Mouse (Mus musculus): ENCODE data around the gene Doc2g. TPM values are rescaled to one million over a fixed set of nuclear protein-coding genes. Genes with fewer than 3 reads are reported as not detected.

Gene Doc2g
- polyA plus RNA-seq, 1 experiment = 5.5 TPM

DNA sequence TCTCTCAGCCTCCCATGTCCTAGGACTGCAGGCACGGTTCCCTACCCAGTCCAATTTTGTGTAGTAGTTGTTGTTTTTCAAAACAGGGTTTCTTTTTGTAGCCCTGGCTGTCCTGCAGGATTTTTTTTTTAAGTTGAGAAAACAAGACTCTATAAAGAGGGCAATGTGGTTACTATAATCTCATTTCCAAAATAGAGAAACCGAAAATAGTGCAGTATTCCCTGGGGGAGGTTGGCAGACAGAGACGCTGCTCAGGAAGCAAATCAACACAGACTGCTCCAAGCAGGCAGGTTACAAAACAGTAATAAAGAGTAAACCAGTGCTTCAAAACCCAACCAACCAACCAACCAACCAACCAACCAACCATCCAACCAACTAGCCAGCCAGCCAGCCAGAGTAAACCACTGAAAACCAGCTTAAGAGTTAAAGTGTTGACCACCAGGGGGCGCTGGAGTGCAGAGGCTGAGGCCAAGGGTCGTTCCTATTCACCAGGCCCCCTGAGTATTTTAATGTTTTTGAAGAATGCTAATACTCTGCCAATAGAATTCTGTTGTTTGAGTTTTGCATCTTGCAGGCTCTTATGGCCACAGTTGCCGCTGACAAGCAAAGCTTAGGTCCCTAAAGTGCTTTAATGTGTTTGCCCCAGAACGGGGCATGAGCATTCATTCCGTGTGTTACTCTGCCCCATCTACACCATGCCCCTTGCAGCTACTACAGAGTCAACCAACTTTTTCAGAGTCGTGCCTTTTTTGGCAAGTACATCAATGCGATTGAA is 48.8 kb downstream of the Doc2g start:
- no peak for DNase-seq (ENCODE audit: low read depth)

DNA sequence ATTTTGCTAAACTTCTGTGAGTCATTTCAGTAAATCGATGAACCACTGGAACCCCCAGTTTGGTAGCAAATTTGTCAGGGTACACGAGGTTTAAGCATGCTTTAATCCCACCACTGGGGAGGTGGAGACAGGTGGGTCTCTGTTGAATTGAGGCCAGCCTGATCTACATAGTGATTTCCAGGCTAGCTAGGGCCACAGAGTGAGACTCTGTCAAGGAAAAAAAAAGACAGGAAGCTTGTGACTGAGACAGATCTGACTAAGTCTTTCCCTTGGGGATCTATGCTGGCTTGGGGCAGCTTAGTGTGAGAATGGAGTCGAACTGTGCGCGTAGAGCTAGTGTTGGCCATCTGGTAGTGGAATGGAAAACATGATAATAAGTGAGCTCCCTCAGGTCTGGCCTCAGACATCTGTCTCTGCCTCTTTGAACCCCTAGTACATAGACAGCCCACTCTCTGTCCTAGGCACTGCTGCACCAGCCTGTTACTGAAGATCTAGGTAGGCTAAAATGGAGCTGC is 49.5 kb downstream of the Doc2g start:
- DNase-seq (ENCODE audit: low read depth) = no peak

DNA sequence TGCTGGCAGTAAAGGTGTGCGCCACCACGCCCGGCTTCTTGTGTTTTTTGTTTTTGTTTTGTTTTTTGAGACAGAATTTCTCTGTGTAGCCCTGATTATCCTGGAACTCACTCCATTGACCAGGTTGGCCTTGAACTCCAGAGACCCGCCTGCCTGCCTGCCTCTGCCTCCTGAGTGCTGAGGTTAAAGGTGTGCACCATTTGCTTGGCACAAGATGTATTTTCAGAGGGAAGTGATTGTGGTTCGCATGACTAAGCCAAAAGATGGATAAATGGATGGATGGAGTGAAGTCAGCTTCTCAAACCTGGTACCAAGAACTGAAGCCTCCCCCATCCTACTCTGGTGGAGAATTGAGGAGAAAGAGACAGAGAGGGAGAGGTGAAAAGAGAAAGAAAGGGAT is 51.5 kb downstream of the Doc2g start:
- no peak for DNase-seq (ENCODE audit: low read depth)

DNA sequence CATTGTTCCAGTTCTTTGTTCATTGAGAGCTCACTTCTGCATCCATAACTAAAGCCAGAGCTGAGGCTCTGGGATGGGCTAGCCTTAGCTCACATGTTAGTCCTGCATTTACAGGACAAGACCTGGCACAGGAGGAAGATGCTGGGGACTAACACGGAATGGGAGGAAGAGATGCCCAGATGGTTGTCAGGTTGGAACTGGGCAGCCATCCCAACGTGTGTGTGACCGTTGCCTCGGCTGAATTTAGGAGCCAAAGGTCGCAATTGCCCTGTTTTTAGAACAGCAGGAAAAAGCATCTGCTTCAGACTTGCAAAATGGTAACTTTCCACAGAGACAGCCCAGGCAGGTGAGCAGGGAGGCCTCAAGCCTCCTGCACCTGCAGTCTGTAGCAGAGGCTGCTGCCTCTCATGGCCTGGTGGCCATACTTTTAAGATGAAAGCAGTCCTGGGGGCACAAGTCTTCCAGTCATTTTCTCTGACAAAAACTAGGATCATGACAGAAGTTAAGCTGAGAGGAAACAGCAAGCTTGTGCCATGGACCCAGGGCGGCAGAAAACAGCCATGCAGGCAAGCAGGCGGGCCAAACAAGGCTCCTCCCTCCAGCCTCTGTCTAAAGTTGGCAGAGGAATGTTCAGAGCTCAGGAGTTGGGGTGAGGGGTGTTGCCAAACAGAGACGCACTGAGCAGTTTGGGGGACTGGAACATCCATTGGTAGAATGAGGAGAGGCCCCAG is 52.3 kb downstream of the Doc2g start:
- no peak for DNase-seq (ENCODE audit: low read depth)

DNA sequence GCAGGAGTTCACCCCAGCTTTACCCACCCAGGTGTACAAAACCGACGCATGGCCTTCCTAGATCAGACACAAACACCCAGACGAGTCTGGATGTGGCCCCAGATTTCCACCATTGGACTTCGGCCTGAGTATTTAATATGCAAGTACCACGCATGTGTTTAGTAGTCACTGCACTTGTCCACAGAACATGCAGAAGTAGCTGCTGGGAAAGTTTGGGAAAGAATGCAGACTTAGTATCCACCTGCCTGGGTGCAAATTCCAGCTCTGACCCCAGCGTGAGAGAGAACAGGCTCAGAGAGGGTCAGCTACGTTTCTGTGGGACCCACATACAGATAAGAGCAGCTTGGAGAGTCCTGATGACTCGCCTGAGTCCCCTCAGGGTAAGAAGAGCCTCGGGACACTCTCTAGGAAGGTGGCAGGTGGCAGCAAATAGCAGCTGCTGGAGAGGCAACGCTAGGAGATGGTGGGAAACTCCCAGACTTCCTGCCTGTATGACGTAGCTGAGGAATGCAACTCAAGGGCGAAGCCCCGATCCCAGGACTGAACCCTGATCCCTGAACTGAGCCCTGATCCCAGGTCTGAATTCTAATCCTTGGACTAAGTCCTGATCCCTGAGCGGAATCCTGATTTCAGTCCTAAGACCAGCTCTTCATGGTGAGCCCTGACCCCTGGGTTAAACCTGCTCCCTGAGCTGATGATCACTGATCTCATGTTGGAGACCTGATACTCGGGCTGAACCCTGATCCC is 53.0 kb downstream of the Doc2g start:
- no peak for DNase-seq (ENCODE audit: low read depth)

Other genes starting within 250 kb of the Doc2g start
- 14.9 and 21.8 TPM in 2 replicates for gene Kmt5b, start 235.9 kb upstream of the Doc2g start, polyA plus RNA-seq (2012; rRNA removed)
- gene Chka, start 151.5 kb upstream of the Doc2g start, polyA plus RNA-seq (2012; rRNA removed) = 53.3 and 55.9 TPM in 2 replicates
- gene Tcirg1, start 96.2 kb upstream of the Doc2g start, polyA plus RNA-seq (2012; rRNA removed) = 61.0 and 75.4 TPM in 2 replicates
- 225 and 260 TPM in 2 replicates for gene Ndufs8, start 90.5 kb upstream of the Doc2g start, polyA plus RNA-seq (2012; rRNA removed)
- gene Aldh3b1, start 73.5 kb upstream of the Doc2g start, polyA plus RNA-seq (2012; rRNA removed) = 9.2 and 12.7 TPM in 2 replicates
- gene Unc93b1, start 68.1 kb upstream of the Doc2g start, polyA plus RNA-seq (2012; rRNA removed) = 93.7 TPM in 2 replicates
- 0.51 and 0.86 TPM in 2 replicates for gene Aldh3b3, start 44.7 kb upstream of the Doc2g start, polyA plus RNA-seq (2012; rRNA removed)
- gene Aldh3b2, start 31.0 kb upstream of the Doc2g start, polyA plus RNA-seq (2012; rRNA removed) = 20.1 and 30.9 TPM in 2 replicates
- gene Acy3, start 16.7 kb upstream of the Doc2g start, polyA plus RNA-seq (2012; rRNA removed) = 45.4 and 50.9 TPM in 2 replicates
- gene Tbx10, start 10.6 kb upstream of the Doc2g start, polyA plus RNA-seq (2012; rRNA removed) = not detected in 2 replicates
- 10.2 and 19.7 TPM in 2 replicates for gene Nudt8, start 2.7 kb upstream of the Doc2g start, polyA plus RNA-seq (2012; rRNA removed)
- 1.3 and 1.4 TPM in 2 replicates for gene Gm49405, start 2.7 kb upstream of the Doc2g start, polyA plus RNA-seq (2012; rRNA removed)
- gene Ndufv1, start 9.5 kb downstream of the Doc2g start, polyA plus RNA-seq (2012; rRNA removed) = 152 and 165 TPM in 2 replicates
- 787 and 813 TPM in 2 replicates for gene Gstp1, start 34.7 kb downstream of the Doc2g start, polyA plus RNA-seq (2012; rRNA removed)
- 14.7 and 39.9 TPM in 2 replicates for gene Gstp2, start 42.7 kb downstream of the Doc2g start, polyA plus RNA-seq (2012; rRNA removed)
- gene Gstp3, start 56.3 kb downstream of the Doc2g start, polyA plus RNA-seq (2012; rRNA removed) = 0.93 and 3.0 TPM in 2 replicates
- gene Cabp2, start 78.3 kb downstream of the Doc2g start, polyA plus RNA-seq (2012; rRNA removed) = not detected in 2 replicates
- gene Cdk2ap2, start 93.9 kb downstream of the Doc2g start, polyA plus RNA-seq (2012; rRNA removed) = 162 and 208 TPM in 2 replicates
- 68.4 and 81.9 TPM in 2 replicates for gene Pitpnm1, start 96.7 kb downstream of the Doc2g start, polyA plus RNA-seq (2012; rRNA removed)
- 99.1 and 121 TPM in 2 replicates for gene Aip, start 122.5 kb downstream of the Doc2g start, polyA plus RNA-seq (2012; rRNA removed)
- gene Gpr152, start 136.5 kb downstream of the Doc2g start, polyA plus RNA-seq (2012; rRNA removed) = 0.20 and 0.39 TPM in 2 replicates
- 0.15 and 0.28 TPM in 2 replicates for gene Cabp4, start 140.7 kb downstream of the Doc2g start, polyA plus RNA-seq (2012; rRNA removed)
- 251 and 287 TPM in 2 replicates for gene Coro1b, start 145.3 kb downstream of the Doc2g start, polyA plus RNA-seq (2012; rRNA removed)
- 5.8 and 5.9 TPM in 2 replicates for gene Ptprcap, start 150.3 kb downstream of the Doc2g start, polyA plus RNA-seq (2012; rRNA removed)
- 31.1 and 32.0 TPM in 2 replicates for gene Rps6kb2, start 160.0 kb downstream of the Doc2g start, polyA plus RNA-seq (2012; rRNA removed)
- gene Carns1, start 172.2 kb downstream of the Doc2g start, polyA plus RNA-seq (2012; rRNA removed) = 8.4 and 10.0 TPM in 2 replicates
- 3.6 and 4.5 TPM in 2 replicates for gene Tbc1d10c, start 188.0 kb downstream of the Doc2g start, polyA plus RNA-seq (2012; rRNA removed)
- 570 and 585 TPM in 2 replicates for gene Ppp1ca, start 188.8 kb downstream of the Doc2g start, polyA plus RNA-seq (2012; rRNA removed)
- gene Rad9a, start 198.3 kb downstream of the Doc2g start, polyA plus RNA-seq (2012; rRNA removed) = 27.3 and 31.9 TPM in 2 replicates
- 6.6 and 7.9 TPM in 2 replicates for gene Clcf1, start 210.9 kb downstream of the Doc2g start, polyA plus RNA-seq (2012; rRNA removed)
- 1.2 TPM in 1 of 2 replicates, not detected in the other for gene AC109138.7, start 211.0 kb downstream of the Doc2g start, polyA plus RNA-seq (2012; rRNA removed)
- 111 and 164 TPM in 2 replicates for gene Pold4, start 228.6 kb downstream of the Doc2g start, polyA plus RNA-seq (2012; rRNA removed)